Mouse (Mus musculus): Measurements from ENCODE around the gene Nol9. TPM values are rescaled to one million over a fixed set of nuclear protein-coding genes. Genes with fewer than 3 reads are reported as not detected.

Nol9 gene
- polyA plus RNA-seq, 1 experiment from 2014 or later: 22.4 TPM

DNA sequence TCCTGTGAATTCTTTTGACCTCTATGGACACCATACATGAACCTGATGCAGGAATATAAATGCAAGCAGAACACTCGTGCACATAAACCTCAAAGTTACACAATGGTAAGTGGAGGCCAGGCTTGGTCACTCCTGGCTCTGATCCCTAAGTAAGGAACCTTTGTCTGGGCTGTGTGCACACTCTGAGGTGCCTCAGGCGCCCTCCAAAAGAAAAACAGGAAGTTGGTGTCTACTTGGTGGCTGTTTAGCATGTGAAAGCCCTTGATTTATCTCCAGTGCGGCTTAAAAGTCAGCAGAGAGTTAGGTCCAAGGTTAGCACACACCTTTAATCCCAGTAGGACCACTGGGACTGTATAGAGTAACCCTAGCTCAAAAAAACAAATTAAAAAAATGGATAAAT is 39.6 kb upstream of the Nol9 start:
- H3K36me3 ChIP-seq (ENCODE audit: control insufficient read depth, insufficient read depth, low read length): no peaks in the 10 kb centered on the region
- H3K27me3 ChIP-seq (replicated peaks; ENCODE audit: control insufficient read depth, insufficient read depth, low read length): no peaks in the 10 kb centered on the region
- no peak overlapping the region for H3K27ac ChIP-seq (ENCODE audit: low read length)
- peaks cover 9% of the 10 kb centered on the region for H3K4me1 ChIP-seq (ENCODE audit: control insufficient read depth, insufficient read depth, low read length)
- H3K4me2 ChIP-seq (ENCODE audit: low read depth, low read length): no peak overlapping the region
- ATAC-seq: no peak
- H3K9ac ChIP-seq (ENCODE audit: low read depth, low read length): no peak overlapping the region
- no peaks in the 10 kb centered on the region for H3K9me3 ChIP-seq (ENCODE audit: control insufficient read depth, low read length)
- WGBS: 67% methylated on average over 3 of the region's 3 CpGs
- H3K4me3 ChIP-seq (ENCODE audit: low read length): no peak overlapping the region

GRCm38 (mm10) chr4:152000906-152001305 is 38.2 kb upstream of the Nol9 start:
- 24% methylated on average over 4 of the region's 4 CpGs for WGBS
- Histone ChIP-seq H3K27me3 (replicated peaks; ENCODE audit: control insufficient read depth, insufficient read depth, low read length) (no peaks in the 10 kb centered on the region), H3K27ac (ENCODE audit: low read length) (no peak overlapping the region), H3K4me3 (ENCODE audit: low read length) (no peak overlapping the region), H3K4me1 (ENCODE audit: control insufficient read depth, insufficient read depth, low read length) (peaks cover 9% of the 10 kb centered on the region), H3K9me3 (ENCODE audit: control insufficient read depth, low read length) (no peaks in the 10 kb centered on the region), H3K4me2 (ENCODE audit: low read depth, low read length) (no peak overlapping the region), H3K36me3 (ENCODE audit: control insufficient read depth, insufficient read depth, low read length) (no peaks in the 10 kb centered on the region), H3K9ac (ENCODE audit: low read depth, low read length) (no peak overlapping the region)
- ATAC-seq: no peak

DNA sequence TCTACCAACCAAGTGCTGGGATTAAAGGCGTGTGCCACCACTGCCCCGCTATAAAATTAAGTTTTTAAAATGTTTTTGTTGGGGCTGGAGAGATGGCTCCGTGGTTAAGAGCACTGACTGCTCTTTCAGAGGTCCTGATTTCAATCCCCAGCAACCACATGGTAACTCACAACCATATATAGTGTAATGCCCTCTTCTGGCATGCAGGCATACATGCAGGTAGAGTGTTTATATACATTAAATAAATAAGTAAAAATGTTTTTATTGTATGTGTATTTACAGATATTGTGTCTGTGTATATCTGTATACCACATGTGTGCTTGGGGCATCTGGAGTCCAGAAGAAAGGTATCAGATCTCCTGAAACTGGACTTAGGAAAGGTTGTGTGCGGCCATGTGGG is 37.8 kb upstream of the Nol9 start:
- no peak for ATAC-seq
- peaks cover 10% of the 10 kb centered on the region for H3K4me1 ChIP-seq (ENCODE audit: control insufficient read depth, insufficient read depth, low read length)
- no peak overlapping the region for H3K4me2 ChIP-seq (ENCODE audit: low read depth, low read length)
- no peak overlapping the region for H3K27ac ChIP-seq (ENCODE audit: low read length)
- H3K9ac ChIP-seq (ENCODE audit: low read depth, low read length): no peak overlapping the region
- H3K36me3 ChIP-seq (ENCODE audit: control insufficient read depth, insufficient read depth, low read length): no peaks in the 10 kb centered on the region
- no peaks in the 10 kb centered on the region for H3K27me3 ChIP-seq (replicated peaks; ENCODE audit: control insufficient read depth, insufficient read depth, low read length)
- no peaks in the 10 kb centered on the region for H3K9me3 ChIP-seq (ENCODE audit: control insufficient read depth, low read length)
- H3K4me3 ChIP-seq (ENCODE audit: low read length): no peak overlapping the region
- WGBS: 71% methylated on average over 4 of the region's 4 CpGs

DNA sequence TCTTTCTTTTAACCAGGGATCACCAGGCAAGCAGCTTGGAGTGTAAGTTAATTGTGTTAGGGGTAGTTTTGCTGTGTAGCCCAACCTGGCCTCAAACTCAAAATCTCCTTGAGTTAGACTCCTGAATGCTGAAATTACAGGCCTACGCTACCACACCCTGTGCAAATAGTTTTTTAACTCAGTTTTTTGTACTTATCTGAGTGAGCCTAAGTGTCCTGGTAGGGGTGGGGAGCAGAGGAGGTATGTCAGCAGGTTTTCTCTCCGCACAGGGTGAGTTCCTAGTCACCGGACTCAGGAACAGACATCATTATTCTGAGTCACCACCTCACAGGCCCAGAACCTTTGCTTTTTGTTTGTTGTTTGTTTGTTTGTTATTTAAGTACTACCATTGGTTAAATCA is 37.1 kb upstream of the Nol9 start:
- peaks cover 16% of the 10 kb centered on the region for H3K4me1 ChIP-seq (ENCODE audit: control insufficient read depth, insufficient read depth, low read length)
- no peak for ATAC-seq
- H3K4me3 ChIP-seq (ENCODE audit: low read length): no peak overlapping the region
- WGBS: 84% methylated on average over 3 of the region's 3 CpGs
- H3K9ac ChIP-seq (ENCODE audit: low read depth, low read length): no peak overlapping the region
- no peaks in the 10 kb centered on the region for H3K9me3 ChIP-seq (ENCODE audit: control insufficient read depth, low read length)
- no peaks in the 10 kb centered on the region for H3K36me3 ChIP-seq (ENCODE audit: control insufficient read depth, insufficient read depth, low read length)
- H3K4me2 ChIP-seq (ENCODE audit: low read depth, low read length): no peak overlapping the region
- H3K27ac ChIP-seq (ENCODE audit: low read length): no peak overlapping the region
- no peaks in the 10 kb centered on the region for H3K27me3 ChIP-seq (replicated peaks; ENCODE audit: control insufficient read depth, insufficient read depth, low read length)

DNA sequence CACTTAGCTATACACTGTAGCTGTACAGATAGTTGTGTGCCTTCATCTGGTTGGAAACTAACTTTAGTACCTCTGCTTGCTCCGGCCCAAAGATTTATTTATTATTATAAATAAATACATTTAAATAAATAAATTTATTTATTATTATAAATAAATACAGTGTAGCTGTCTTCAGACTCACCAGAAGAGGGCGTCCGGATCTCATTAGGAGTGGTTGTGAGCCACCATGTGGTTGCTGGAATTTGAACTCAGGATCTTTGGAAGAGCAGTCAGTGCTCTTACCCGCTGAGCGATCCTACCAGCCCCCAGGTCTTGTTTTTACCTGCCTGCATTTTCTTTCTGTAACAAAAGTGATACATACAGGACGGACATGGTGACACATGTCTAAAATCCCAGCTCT is 33.0 kb upstream of the Nol9 start:
- no peak overlapping the region for H3K4me2 ChIP-seq (ENCODE audit: low read depth, low read length)
- no peak overlapping the region for H3K4me3 ChIP-seq (ENCODE audit: low read length)
- WGBS: 78% methylated on average over 6 of the region's 6 CpGs
- no peak for ATAC-seq
- H3K36me3 ChIP-seq (ENCODE audit: control insufficient read depth, insufficient read depth, low read length): no peaks in the 10 kb centered on the region
- no peak overlapping the region for H3K27ac ChIP-seq (ENCODE audit: low read length)
- H3K9me3 ChIP-seq (ENCODE audit: control insufficient read depth, low read length): no peaks in the 10 kb centered on the region
- H3K9ac ChIP-seq (ENCODE audit: low read depth, low read length): no peak overlapping the region
- H3K4me1 ChIP-seq (ENCODE audit: control insufficient read depth, insufficient read depth, low read length): peaks cover 34% of the 10 kb centered on the region
- no peaks in the 10 kb centered on the region for H3K27me3 ChIP-seq (replicated peaks; ENCODE audit: control insufficient read depth, insufficient read depth, low read length)

- Histone ChIP-seq H3K27ac (ENCODE audit: low read length) (peak overlapping the region; percentile 88; the same call in 1 of the 2 replicates), H3K4me2 (ENCODE audit: low read depth, low read length) (no peak overlapping the region)
- 45% methylated on average over 3 of the region's 3 CpGs for WGBS
Measured at GRCm38 (mm10) chr4:152006812-152007211, 32.3 kb upstream of the Nol9 start.

DNA sequence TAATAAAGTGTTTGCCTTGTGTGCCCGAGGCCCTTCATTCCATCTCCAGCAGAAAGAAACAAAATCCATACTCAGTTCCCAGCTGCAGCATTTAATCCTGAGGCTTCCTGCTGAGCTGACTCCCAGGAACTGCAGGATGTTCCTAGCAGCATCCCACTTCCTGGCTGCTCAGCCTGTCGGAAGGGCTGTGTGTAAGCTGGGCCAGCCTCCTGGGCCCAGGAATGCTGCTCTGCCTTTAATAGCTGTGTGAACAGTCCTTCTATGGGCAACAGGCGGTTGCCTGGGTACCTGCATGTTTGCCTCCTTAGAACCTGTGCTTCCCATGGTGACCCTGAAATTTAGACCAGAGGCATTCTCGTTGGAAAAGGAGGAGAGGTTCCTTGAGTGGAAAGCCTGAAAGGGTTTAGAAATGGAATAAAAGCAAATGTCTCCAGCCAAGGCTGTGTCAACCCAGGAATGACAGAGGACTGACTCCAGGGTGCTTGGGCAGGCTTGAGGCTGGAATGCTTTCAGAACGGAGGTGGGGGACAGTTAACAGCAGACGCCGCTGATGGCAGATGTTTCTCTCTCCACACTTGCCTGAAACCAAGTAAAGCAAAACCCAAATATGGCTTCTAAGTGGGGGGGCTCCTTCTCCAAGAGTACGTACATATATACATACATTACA is 31.5 kb upstream of the Nol9 start:
- Histone ChIP-seq H3K9ac (ENCODE audit: low read depth, low read length) (peak overlapping the region; percentile 76), H3K9me3 (ENCODE audit: control insufficient read depth, low read length) (no peaks in the 10 kb centered on the region), H3K27ac (ENCODE audit: low read length) (peak overlapping the region; percentile 88), H3K4me2 (ENCODE audit: low read depth, low read length) (peak overlapping the region; percentile 99), H3K4me1 (ENCODE audit: control insufficient read depth, insufficient read depth, low read length) (peaks cover 43% of the 10 kb centered on the region), H3K4me3 (ENCODE audit: low read length) (peak overlapping the region; percentile 90), H3K36me3 (ENCODE audit: control insufficient read depth, insufficient read depth, low read length) (no peaks in the 10 kb centered on the region), H3K27me3 (replicated peaks; ENCODE audit: control insufficient read depth, insufficient read depth, low read length) (no peaks in the 10 kb centered on the region)
- ATAC-seq: no peak
- WGBS: 13% methylated on average over 8 of the region's 8 CpGs

More at GRCm38 (mm10) chr4:152006812-152007211, 32.3 kb upstream of the Nol9 start:
- Histone ChIP-seq H3K27me3 (replicated peaks; ENCODE audit: control insufficient read depth, insufficient read depth, low read length) (no peaks in the 10 kb centered on the region), H3K9ac (ENCODE audit: low read depth, low read length) (no peak overlapping the region), H3K9me3 (ENCODE audit: control insufficient read depth, low read length) (no peaks in the 10 kb centered on the region), H3K4me1 (ENCODE audit: control insufficient read depth, insufficient read depth, low read length) (peaks cover 41% of the 10 kb centered on the region), H3K36me3 (ENCODE audit: control insufficient read depth, insufficient read depth, low read length) (no peaks in the 10 kb centered on the region), H3K4me3 (ENCODE audit: low read length) (no peak overlapping the region)
- no peak for ATAC-seq

- Histone ChIP-seq H3K4me3 (ENCODE audit: low read length) (peak overlapping the region; percentile 90), H3K36me3 (ENCODE audit: control insufficient read depth, insufficient read depth, low read length) (no peaks in the 10 kb centered on the region), H3K9ac (ENCODE audit: low read depth, low read length) (peak overlapping the region; percentile 76), H3K4me1 (ENCODE audit: control insufficient read depth, insufficient read depth, low read length) (peaks cover 46% of the 10 kb centered on the region), H3K27me3 (replicated peaks; ENCODE audit: control insufficient read depth, insufficient read depth, low read length) (no peaks in the 10 kb centered on the region), H3K9me3 (ENCODE audit: control insufficient read depth, low read length) (no peaks in the 10 kb centered on the region), H3K27ac (ENCODE audit: low read length) (peak overlapping the region; percentile 88), H3K4me2 (ENCODE audit: low read depth, low read length) (peak overlapping the region; percentile 99)
- peak; percentile 2; the same call in 1 of the 2 replicates for ATAC-seq
- WGBS: under 1% methylated on average over 14 of the region's 14 CpGs
Measured at GRCm38 (mm10) chr4:152008148-152008500, 31.0 kb upstream of the Nol9 start.

DNA sequence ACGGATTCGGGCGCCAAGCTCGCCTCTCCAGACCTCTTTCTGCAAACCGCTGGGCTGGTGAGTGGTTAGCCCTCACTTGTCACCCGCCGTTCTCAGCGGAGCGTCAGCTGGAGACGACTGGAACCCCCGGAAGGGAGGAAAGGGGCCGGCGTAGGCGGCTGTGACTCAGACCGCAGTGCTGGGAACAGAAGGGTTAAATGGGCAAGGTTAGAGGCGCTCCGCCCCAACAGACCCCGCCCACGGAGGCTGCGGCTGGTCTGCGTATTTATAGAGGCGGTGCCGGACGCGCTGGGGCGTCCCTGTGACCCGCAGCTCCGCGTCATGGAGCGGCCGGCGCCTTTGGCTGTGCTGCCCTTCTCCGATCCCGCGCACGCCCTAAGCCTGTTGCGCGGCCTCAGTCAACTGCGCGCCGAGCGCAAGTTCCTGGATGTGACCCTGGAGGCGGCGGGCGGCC is 30.5 kb upstream of the Nol9 start, which contains the start of gene Klhl21:
TSS of gene Klhl21 (plus strand) at position 182 of the 454 bp plus-strand sequence.
- Histone ChIP-seq H3K9ac (ENCODE audit: low read depth, low read length) (peak within 1 kb of the TSS; percentile 76), H3K4me1 (ENCODE audit: control insufficient read depth, insufficient read depth, low read length) (peaks cover 46% of the 10 kb centered on the region), H3K9me3 (ENCODE audit: control insufficient read depth, low read length) (no peaks in the 10 kb centered on the region), H3K27me3 (replicated peaks; ENCODE audit: control insufficient read depth, insufficient read depth, low read length) (no peaks in the 10 kb centered on the region), H3K36me3 (ENCODE audit: control insufficient read depth, insufficient read depth, low read length) (no peaks in the 10 kb centered on the region), H3K4me2 (ENCODE audit: low read depth, low read length) (peak within 1 kb of the TSS; percentile 99), H3K27ac (ENCODE audit: low read length) (peak within 1 kb of the TSS; percentile 88), H3K4me3 (ENCODE audit: low read length) (peak within 1 kb of the TSS; percentile 90)
- under 1% methylated on average over 45 of the region's 45 CpGs for WGBS
- ATAC-seq: peak; percentile 90

All from intestine, embryonic 16.5 days (tissue).